Mouse (Mus musculus) neural tube, postnatal 0 days (tissue): ENCODE results near the gene Bend3. TPM values are rescaled to one million over a fixed set of nuclear protein-coding genes. Genes with fewer than 3 reads are reported as not detected.

ENCODE experiments used
- polyA plus RNA-seq: library from polyadenylated mRNA; unstranded; fragments of >200 nt; fragmentation: Nextera tagmentation; extraction: Ambion mirVana; gene quantifications from 2 replicates; pipeline ENCODE4 v1.2.1, GENCODE M21; 2015

Bend3 gene
- polyA plus RNA-seq, result 1.2 and 2.0 TPM in 2 replicates

GRCm38 (mm10) chr10:43478751-43479435 lies at the start of gene Bend3:
Bend3 (plus strand) TSS chr10:43478831.

GRCm38 (mm10) chr10:43523931-43524330 lies 45.3 kb downstream of the Bend3 start, which contains the start of gene Gm9803:
Gm9803 (plus strand) TSS chr10:43524084.

GRCm38 (mm10) chr10:43540442-43541152 lies 62.0 kb downstream of the Bend3 start, which contains the start of gene 1700021F05Rik:
1700021F05Rik (minus strand) TSS chr10:43540994.

Other genes with a start within 250 kb of the Bend3 start
- gene Gm9803, start 45.3 kb downstream of the Bend3 start, polyA plus RNA-seq, result 22.9 and 36.2 TPM in 2 replicates
- gene 1700021F05Rik, start 62.2 kb downstream of the Bend3 start, polyA plus RNA-seq, result 70.4 and 75.1 TPM in 2 replicates
- 273 and 307 TPM in 2 replicates for gene Cd24a, start 99.5 kb downstream of the Bend3 start, polyA plus RNA-seq